Mouse (Mus musculus): ENCODE data around the gene Tmem117.

DNA sequence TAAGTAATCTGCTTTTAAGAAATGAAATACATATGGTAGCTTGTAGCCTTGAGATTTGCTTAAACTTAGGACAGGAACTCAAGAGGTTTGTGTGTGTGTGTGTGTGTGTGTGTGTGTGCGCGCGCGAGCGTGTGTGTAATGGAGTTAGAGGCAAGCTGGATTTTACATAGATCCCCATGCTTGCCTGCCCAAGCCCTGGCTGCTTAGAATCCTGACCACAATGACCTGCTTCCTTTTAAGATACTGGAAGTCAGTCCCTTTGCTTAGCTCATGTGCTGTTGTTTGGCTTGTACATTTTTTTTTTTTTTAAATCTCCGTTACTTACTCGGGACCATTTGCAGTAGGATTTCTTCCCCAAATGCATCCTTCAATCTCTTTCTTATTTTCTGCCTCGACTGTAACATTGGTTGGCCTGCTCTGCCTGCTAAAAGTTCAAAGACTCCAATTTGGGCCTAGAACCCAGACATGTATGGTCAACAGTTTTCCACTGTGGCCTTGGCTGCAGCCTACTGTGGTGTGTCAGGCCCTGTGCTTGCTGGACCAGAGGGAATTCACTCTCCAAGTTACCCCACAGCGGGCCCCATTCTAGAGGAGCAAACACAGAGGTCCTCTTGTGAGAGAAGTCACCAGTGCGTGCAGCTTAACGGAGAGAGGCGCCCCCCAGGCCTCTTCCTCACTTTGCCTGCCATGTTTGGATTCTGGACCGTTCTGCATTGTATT is 29.5 kb downstream of the Tmem117 start:
- no peak for TF ChIP-seq POLR2A (IDR thresholded peaks at IDR 0.05; ENCODE audit: control insufficient read depth, low read depth, low read length)
- no peak for TF ChIP-seq CTCF (IDR thresholded peaks at IDR 0.05; ENCODE audit: control insufficient read depth, insufficient read depth, insufficient replicate concordance, low read depth, low read length)

Data from testis, adult 2 months (tissue).